Mouse (Mus musculus): ENCODE measurements around the gene Sord. TPM values are rescaled to one million over a fixed set of nuclear protein-coding genes. Genes with fewer than 3 reads are reported as not detected.

The Sord gene
- polyA plus RNA-seq, 1 experiment from 2014 or later: 49.7 TPM

DNA sequence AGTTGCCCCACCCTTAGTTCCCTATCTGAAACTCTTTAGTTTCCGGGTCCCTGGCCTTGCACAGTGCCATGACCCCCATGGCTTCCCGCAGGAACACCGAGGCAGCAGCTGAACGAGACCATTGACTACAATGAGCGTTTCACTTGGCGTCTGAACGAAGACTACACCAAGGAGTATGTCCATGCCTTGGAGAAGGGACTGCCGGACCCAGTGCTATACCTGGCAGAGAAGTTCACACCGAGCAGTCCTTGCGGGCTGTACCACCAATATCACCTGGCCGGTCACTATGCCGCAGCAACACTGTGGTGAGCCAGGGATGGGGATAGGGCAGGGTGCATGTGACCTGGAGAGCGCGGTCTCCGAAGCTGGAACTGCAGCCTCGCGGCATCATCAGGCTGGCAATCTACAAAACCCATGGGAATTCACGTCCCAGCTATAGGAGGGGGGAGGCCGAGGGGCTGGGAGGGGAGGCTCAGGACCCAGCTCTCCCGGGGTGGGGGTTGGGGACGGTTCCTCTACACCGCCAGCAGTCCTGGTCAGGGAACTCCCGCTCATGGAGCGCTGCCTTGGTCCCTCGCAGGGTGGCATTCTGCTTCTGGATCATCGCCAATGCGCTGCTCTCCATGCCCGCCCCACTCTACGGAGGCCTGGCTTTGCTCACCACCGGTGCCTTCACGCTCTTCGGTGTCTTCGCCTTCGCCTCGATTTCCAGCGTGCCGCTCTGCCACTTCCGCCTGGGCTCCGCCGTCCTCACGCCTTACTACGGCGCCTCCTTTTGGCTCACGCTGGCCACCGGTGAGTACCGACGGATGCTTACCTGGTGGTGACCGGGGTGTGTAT is 66.8 kb downstream of the Sord start:
- no peaks in the 10 kb centered on the region for H3K9me3 ChIP-seq (ENCODE audit: control insufficient read depth, low read length)
- H3K27me3 ChIP-seq (ENCODE audit: control insufficient read depth, insufficient read depth, low read length): peaks cover 22% of the 10 kb centered on the region; the same call in 1 of the 2 replicates
- peak overlapping the region; percentile 35; the same call in 1 of the 2 replicates for H3K9ac ChIP-seq (ENCODE audit: low read length)
- TF ChIP-seq EP300 (optimal IDR thresholded peaks at IDR 0.05) (no peak), CTCF (IDR thresholded peaks at IDR 0.05; ENCODE audit: low read depth) (peak; percentile 42)
- H3K4me1 ChIP-seq (replicated peaks; ENCODE audit: control insufficient read depth, insufficient read depth): no peaks in the 10 kb centered on the region; the same call in 1 of the 2 replicates
- H3K4me3 ChIP-seq (ENCODE audit: low read depth, low read length): peak overlapping the region; percentile 35
- 2% methylated on average over 48 of the region's 48 CpGs for WGBS
- H3K36me3 ChIP-seq (ENCODE audit: control insufficient read depth, insufficient read depth, low read length): no peaks in the 10 kb centered on the region
- DNase-seq (ENCODE audit: low spot score): peak; percentile 56
- H3K27ac ChIP-seq (replicated peaks): no peak overlapping the region
- peak overlapping the region; percentile 52 for H3K4me2 ChIP-seq (replicated peaks; ENCODE audit: low read depth)
- ATAC-seq (ENCODE audit: low FRiP score, low TSS enrichment): peak; percentile 19; the same call in 1 of the 2 replicates

DNA sequence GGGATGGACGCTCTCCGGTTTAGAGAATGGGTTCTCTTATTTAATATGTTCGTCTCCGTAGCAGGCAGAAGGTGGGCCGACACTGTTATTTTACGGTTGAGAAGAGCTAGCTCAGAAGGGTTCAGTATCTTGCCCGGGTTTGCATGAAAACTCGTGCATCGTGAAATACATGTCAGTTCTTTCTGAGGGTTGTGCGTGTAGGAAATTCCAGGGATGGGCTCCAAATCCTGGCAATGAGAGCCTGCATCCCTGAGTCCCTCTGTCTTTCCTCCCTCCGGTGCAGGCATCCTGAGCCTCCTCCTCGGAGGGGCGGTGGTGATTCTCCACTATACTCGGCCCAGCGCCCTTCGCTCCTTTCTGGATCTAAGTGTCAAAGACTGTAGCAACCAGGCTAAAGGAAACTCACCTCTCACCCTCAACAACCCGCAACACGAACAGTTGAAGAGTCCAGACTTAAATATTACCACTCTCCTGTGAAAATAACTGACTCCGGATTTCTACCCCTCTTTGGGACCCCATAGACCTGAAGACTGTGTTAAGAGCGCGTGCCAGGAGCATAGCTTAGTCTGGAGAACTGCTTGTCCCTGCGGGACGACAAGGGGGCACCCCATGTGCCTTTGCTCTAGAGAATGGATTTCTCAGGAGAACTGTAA is 67.5 kb downstream of the Sord start:
- DNase-seq (ENCODE audit: low spot score) (no peak), ATAC-seq (ENCODE audit: low FRiP score, low TSS enrichment) (no peak)
- 11% methylated on average over 23 of the region's 23 CpGs for WGBS
- no peaks in the 10 kb centered on the region for H3K9me3 ChIP-seq (ENCODE audit: control insufficient read depth, low read length)
- no peaks in the 10 kb centered on the region; the same call in 1 of the 2 replicates for H3K4me1 ChIP-seq (replicated peaks; ENCODE audit: control insufficient read depth, insufficient read depth)
- H3K27ac ChIP-seq (replicated peaks): no peak overlapping the region
- H3K27me3 ChIP-seq (ENCODE audit: control insufficient read depth, insufficient read depth, low read length): peaks cover 22% of the 10 kb centered on the region; the same call in 1 of the 2 replicates
- no peak for TF ChIP-seq EP300 (optimal IDR thresholded peaks at IDR 0.05)
- no peak for TF ChIP-seq CTCF (IDR thresholded peaks at IDR 0.05; ENCODE audit: low read depth)
- H3K4me2 ChIP-seq (replicated peaks; ENCODE audit: low read depth): peak overlapping the region; percentile 52
- no peaks in the 10 kb centered on the region for H3K36me3 ChIP-seq (ENCODE audit: control insufficient read depth, insufficient read depth, low read length)
- peak overlapping the region; percentile 35; the same call in 1 of the 2 replicates for H3K9ac ChIP-seq (ENCODE audit: low read length)
- peak overlapping the region; percentile 35 for H3K4me3 ChIP-seq (ENCODE audit: low read depth, low read length)

DNA sequence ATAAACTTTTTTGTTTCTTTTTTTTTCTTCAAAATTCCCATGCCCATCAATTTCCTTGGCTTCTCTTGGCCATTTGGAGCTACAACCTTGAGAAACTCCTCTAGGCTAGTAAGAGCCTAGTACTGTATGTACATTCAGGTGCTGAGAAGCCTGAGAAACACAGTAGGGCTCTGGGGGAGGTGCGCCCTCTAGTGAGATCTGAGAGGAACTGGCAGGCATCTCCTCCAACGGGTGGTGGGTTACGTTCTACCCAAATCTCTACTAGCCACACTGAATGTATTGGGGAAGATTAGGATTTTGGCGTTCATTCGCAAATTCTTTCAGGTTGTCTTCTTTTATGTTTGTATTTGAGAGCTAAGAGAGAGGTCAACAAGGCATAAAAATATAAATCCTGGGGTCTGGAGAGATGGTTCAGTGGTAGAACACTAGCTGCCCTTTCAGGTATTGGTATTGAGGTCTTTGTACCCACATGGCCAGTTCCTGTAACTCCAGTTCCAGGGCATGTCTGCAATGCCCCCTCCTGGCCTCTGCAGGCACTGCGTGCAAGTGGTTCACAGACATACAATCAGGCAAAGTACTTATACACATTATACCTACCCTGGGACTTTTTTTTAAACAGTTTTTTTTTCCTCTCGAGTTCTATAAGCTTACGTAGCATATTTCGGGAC is 68.2 kb downstream of the Sord start:
- peak; percentile 73 for TF ChIP-seq CTCF (IDR thresholded peaks at IDR 0.05; ENCODE audit: low read depth)
- no peak for TF ChIP-seq EP300 (optimal IDR thresholded peaks at IDR 0.05)
- Histone ChIP-seq H3K27me3 (ENCODE audit: control insufficient read depth, insufficient read depth, low read length) (peaks cover 22% of the 10 kb centered on the region; the same call in 1 of the 2 replicates), H3K4me3 (ENCODE audit: low read depth, low read length) (no peak overlapping the region), H3K9me3 (ENCODE audit: control insufficient read depth, low read length) (no peaks in the 10 kb centered on the region), H3K4me2 (replicated peaks; ENCODE audit: low read depth) (no peak overlapping the region), H3K27ac (replicated peaks) (no peak overlapping the region), H3K4me1 (replicated peaks; ENCODE audit: control insufficient read depth, insufficient read depth) (no peaks in the 10 kb centered on the region; the same call in 1 of the 2 replicates), H3K9ac (ENCODE audit: low read length) (no peak overlapping the region), H3K36me3 (ENCODE audit: control insufficient read depth, insufficient read depth, low read length) (no peaks in the 10 kb centered on the region)
- ATAC-seq (ENCODE audit: low FRiP score, low TSS enrichment) (no peak), DNase-seq (ENCODE audit: low spot score) (peak; percentile 87)
- 11% methylated on average over 9 of the region's 9 CpGs for WGBS

DNA sequence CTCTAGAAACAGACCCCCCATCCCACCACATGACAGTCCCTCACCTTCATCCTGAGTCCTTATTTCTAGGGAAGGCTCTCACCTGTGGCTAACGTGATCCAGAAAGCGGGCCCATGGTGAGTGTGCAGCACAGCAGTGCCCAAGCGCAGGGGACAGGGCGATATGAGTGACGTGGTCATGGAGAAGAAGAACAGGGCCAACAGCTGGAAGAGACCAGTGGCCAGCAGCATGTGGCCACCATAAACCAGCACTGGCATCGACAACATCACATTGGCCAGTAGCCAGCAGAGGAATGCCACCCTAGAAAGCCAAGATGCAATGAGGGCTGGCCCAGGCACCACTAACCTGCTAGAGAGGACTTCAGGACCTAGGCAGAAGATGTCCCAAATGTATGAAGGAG is 70.0 kb downstream of the Sord start:
- Histone ChIP-seq H3K4me3 (ENCODE audit: low read depth, low read length) (no peak overlapping the region), H3K36me3 (ENCODE audit: control insufficient read depth, insufficient read depth, low read length) (no peaks in the 10 kb centered on the region), H3K27me3 (ENCODE audit: control insufficient read depth, insufficient read depth, low read length) (peaks cover 18% of the 10 kb centered on the region; the same call in 1 of the 2 replicates), H3K27ac (replicated peaks) (no peak overlapping the region), H3K4me2 (replicated peaks; ENCODE audit: low read depth) (no peak overlapping the region), H3K4me1 (replicated peaks; ENCODE audit: control insufficient read depth, insufficient read depth) (no peaks in the 10 kb centered on the region; the same call in 1 of the 2 replicates), H3K9ac (ENCODE audit: low read length) (no peak overlapping the region), H3K9me3 (ENCODE audit: control insufficient read depth, low read length) (no peaks in the 10 kb centered on the region)
- 90% methylated on average over 6 of the region's 6 CpGs for WGBS
- TF ChIP-seq EP300 (optimal IDR thresholded peaks at IDR 0.05) (no peak), CTCF (IDR thresholded peaks at IDR 0.05; ENCODE audit: low read depth) (no peak)
- no peak for ATAC-seq (ENCODE audit: low FRiP score, low TSS enrichment)
- DNase-seq (ENCODE audit: low spot score): no peak

DNA sequence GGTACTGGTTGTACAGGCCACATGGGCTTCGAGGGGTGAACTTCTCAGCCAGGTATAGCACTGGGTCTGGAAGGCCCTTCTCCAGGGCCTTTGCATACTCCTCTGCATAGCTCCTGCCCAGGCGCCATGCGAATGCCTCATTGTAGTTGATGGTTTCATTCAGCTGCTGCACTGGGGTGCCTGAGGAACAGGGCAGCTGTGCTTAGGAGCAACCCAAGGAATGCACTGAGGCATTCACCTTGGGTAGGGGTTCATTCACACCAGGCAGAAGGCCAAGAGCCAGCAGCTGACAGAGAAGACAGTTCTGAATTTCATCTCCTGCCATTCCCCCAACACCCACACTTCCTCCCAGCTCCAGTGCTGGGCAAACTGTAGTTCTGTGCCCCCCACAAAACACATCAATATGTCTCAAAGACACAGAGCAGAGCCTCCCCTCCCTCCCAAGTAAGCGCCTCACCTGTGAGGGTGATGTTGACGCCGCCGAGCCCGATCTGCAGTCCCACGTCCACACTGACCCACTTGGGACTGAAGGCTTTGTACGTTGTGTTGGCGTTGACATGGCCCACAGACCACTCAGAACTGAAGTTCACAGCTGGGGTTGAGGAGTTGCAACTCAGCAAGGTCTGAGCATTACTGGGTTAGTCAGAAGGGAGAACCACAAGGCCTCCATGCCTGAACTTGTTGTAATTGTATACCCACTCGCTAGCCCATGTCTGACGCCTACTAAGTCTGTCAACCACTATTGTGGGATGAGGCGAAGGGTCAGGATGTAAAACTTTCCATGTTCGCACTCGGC is 70.7 kb downstream of the Sord start:
- no peaks in the 10 kb centered on the region for H3K9me3 ChIP-seq (ENCODE audit: control insufficient read depth, low read length)
- 78% methylated on average over 16 of the region's 16 CpGs for WGBS
- no peaks in the 10 kb centered on the region for H3K36me3 ChIP-seq (ENCODE audit: control insufficient read depth, insufficient read depth, low read length)
- peaks cover 12% of the 10 kb centered on the region; the same call in 1 of the 2 replicates for H3K27me3 ChIP-seq (ENCODE audit: control insufficient read depth, insufficient read depth, low read length)
- DNase-seq (ENCODE audit: low spot score) (no peak), ATAC-seq (ENCODE audit: low FRiP score, low TSS enrichment) (no peak)
- no peak for TF ChIP-seq CTCF (IDR thresholded peaks at IDR 0.05; ENCODE audit: low read depth)
- no peak for TF ChIP-seq EP300 (optimal IDR thresholded peaks at IDR 0.05)
- no peak overlapping the region for H3K27ac ChIP-seq (replicated peaks)
- no peaks in the 10 kb centered on the region; the same call in 1 of the 2 replicates for H3K4me1 ChIP-seq (replicated peaks; ENCODE audit: control insufficient read depth, insufficient read depth)
- no peak overlapping the region for H3K4me2 ChIP-seq (replicated peaks; ENCODE audit: low read depth)
- no peak overlapping the region for H3K9ac ChIP-seq (ENCODE audit: low read length)
- no peak overlapping the region for H3K4me3 ChIP-seq (ENCODE audit: low read depth, low read length)

All from stomach, postnatal 0 days (tissue).